Mouse (Mus musculus) heart, adult 2 months (tissue): Measurements from ENCODE around the gene Hes5. TPM values are rescaled to one million over a fixed set of nuclear protein-coding genes. Genes with fewer than 3 reads are reported as not detected.

Source experiments
- DNase-seq, 2 experiments: peaks; one replicate each; pipeline ENCODE4 v3.0.0; 2021
- H3K27ac ChIP-seq: fragments of 200-600 bp; 2 replicates; pipeline ENCODE4 v1.8.1; 2022
- H3K27me3 ChIP-seq: fragments of 200-500 bp; 2 replicates; pipeline ENCODE4 v1.6.1; 2012; ENCODE audit warnings: mild to moderate bottlenecking, low read length, inconsistent platforms, mixed read lengths; ENCODE audit not compliant: control insufficient read depth, insufficient read depth
- H3K36me3 ChIP-seq: fragments of 200-500 bp; 2 replicates; pipeline ENCODE4 v1.6.1; 2012; ENCODE audit warnings: low read length, inconsistent platforms; ENCODE audit not compliant: control insufficient read depth, insufficient read depth
- H3K4me1 ChIP-seq: fragments of 200-500 bp; 2 replicates; pipeline ENCODE4 v1.6.1; 2011; ENCODE audit warnings: low read length; ENCODE audit not compliant: control insufficient read depth, insufficient read depth
- H3K4me3 ChIP-seq: fragments of 200-600 bp; 2 replicates; pipeline ENCODE4 v1.8.1; 2022
- H3K79me2 ChIP-seq: fragments of 200-500 bp; replicated peaks from 2 replicates; pipeline ENCODE4 v1.6.1; 2012; ENCODE audit warnings: mild to moderate bottlenecking, inconsistent platforms, low read length, moderate library complexity, mixed read lengths; ENCODE audit not compliant: control insufficient read depth, insufficient read depth
- H3K9ac ChIP-seq: fragments of 200-500 bp; 2 replicates; pipeline ENCODE4 v1.6.1; 2012; ENCODE audit warnings: low read depth, mild to moderate bottlenecking, control low read depth, inconsistent platforms, low read length, mixed read lengths
- CTCF ChIP-seq: fragments of 200-600 bp; IDR thresholded peaks from 2 replicates; pipeline ENCODE4 v1.8.1; 2022; ENCODE audit warnings: antibody characterized with exemption, mild to moderate bottlenecking, moderate library complexity
- EP300 ChIP-seq: fragments of 200-500 bp; IDR thresholded peaks from 2 replicates; pipeline ENCODE4 v1.6.1; 2011; ENCODE audit warnings: low read depth, low read length, control low read depth; ENCODE audit not compliant: insufficient read depth
- POLR2A ChIP-seq: fragments of 200-500 bp; IDR thresholded peaks from 2 replicates; pipeline ENCODE4 v1.6.1; 2011; ENCODE audit warnings: mild to moderate bottlenecking, low read depth, low read length, control low read depth; ENCODE audit not compliant: insufficient read depth
- WGBS: fragments of 180-500 bp; shearing (Covaris S2); methylation state at CpG from one replicate; pipeline ENCODE4 v1.1.7; 2018; 5-methylcytosine and 5-hydroxymethylcytosine counted together
- intact Hi-C: fragments of 180-260 bp; cut with DNase I; formaldehyde crosslinking; loops from one replicate; pipeline ENCODE4 v1.15.1; 2025
- polyA plus RNA-seq: library from polyadenylated mRNA; depleted of rRNA; stranded (reverse); fragments of >200 nt; gene quantifications from 2 replicates; pipeline ENCODE4 v1.2.3, GENCODE M21; 2012
- total RNA-seq, 2 experiments: library from RNA; stranded (reverse); gene quantifications; 2 replicates each; pipeline ENCODE4 v1.2.3; 2021

Gene Hes5
- total and polyA plus RNA-seq, 3 experiments: 0.10 TPM; not detected in 2

- Histone ChIP-seq H3K4me3 (peak overlapping the region; percentile 65), H3K27ac (no peak overlapping the region), H3K4me1 (peaks cover 2% of the 10 kb centered on the region), H3K9ac (peak overlapping the region; percentile 10; the same call in 1 of the 2 replicates), H3K36me3 (no peaks in the 10 kb centered on the region), H3K79me2 (no peaks in the 10 kb centered on the region), H3K27me3 (peaks cover 12% of the 10 kb centered on the region)
- 39% methylated on average over 20 of the region's 20 CpGs for WGBS
- intact Hi-C loops: no loop called here
- DNase-seq: no peak
- TF ChIP-seq POLR2A (no peak), EP300 (no peak), CTCF (no peak)
These were observed 568 bp upstream of the Hes5 start for GRCm38 (mm10) chr4:154960021-154960689.

- TF ChIP-seq POLR2A (no peak), CTCF (peak; percentile 53), EP300 (no peak)
- peaks cover 11% of the 10 kb centered on the region for H3K4me1 ChIP-seq
- intact Hi-C loops: no loop called here
- 1% methylated on average over 42 of the region's 47 CpGs for WGBS
- no peaks in the 10 kb centered on the region for H3K79me2 ChIP-seq
- peak overlapping the region; percentile 47 for H3K9ac ChIP-seq
- DNase-seq: peak; percentile 64 to 67
- peak overlapping the region; percentile 65 for H3K4me3 ChIP-seq
- no peaks in the 10 kb centered on the region for H3K36me3 ChIP-seq
- H3K27me3 ChIP-seq: peaks cover 10% of the 10 kb centered on the region
- peak overlapping the region; percentile 2; the same call in 1 of the 2 replicates for H3K27ac ChIP-seq
These were observed 559 bp downstream of the Hes5 start for GRCm38 (mm10) chr4:154961226-154961738.

- Histone ChIP-seq H3K36me3 (no peaks in the 10 kb centered on the region), H3K27ac (no peak overlapping the region), H3K27me3 (peaks cover 10% of the 10 kb centered on the region), H3K4me3 (peak overlapping the region; percentile 65), H3K79me2 (no peaks in the 10 kb centered on the region), H3K9ac (no peak overlapping the region), H3K4me1 (peaks cover 13% of the 10 kb centered on the region)
- WGBS: 42% methylated on average over 13 of the region's 13 CpGs
- intact Hi-C loops: no loop called here
- TF ChIP-seq CTCF: no peak
- no peak for TF ChIP-seq EP300
- TF ChIP-seq POLR2A: no peak
- DNase-seq: peak; percentile 46 to 61
These were observed 1.2 kb downstream of the Hes5 start for GRCm38 (mm10) chr4:154961911-154962310.

- Histone ChIP-seq H3K4me3 (no peak overlapping the region), H3K4me1 (peaks cover 15% of the 10 kb centered on the region), H3K27ac (no peak overlapping the region), H3K9ac (no peak overlapping the region), H3K36me3 (no peaks in the 10 kb centered on the region), H3K79me2 (no peaks in the 10 kb centered on the region; the same call in 1 of the 2 replicates), H3K27me3 (peaks cover 9% of the 10 kb centered on the region)
- 98% methylated on average over 7 of the region's 7 CpGs for WGBS
- intact Hi-C loops: no loop called here
- TF ChIP-seq POLR2A (no peak), CTCF (no peak), EP300 (no peak)
- DNase-seq: no peak
These were observed 2.0 kb downstream of the Hes5 start for GRCm38 (mm10) chr4:154962683-154963082.

GRCm38 (mm10) chr4:154963190-154963836 lies 2.6 kb downstream of the Hes5 start:
- Histone ChIP-seq H3K9ac (0 out of 2 replicates have a peak overlapping the region, but pooled peaks have one; percentile 26), H3K27me3 (peaks cover 9% of the 10 kb centered on the region), H3K79me2 (no peaks in the 10 kb centered on the region; the same call in 1 of the 2 replicates), H3K36me3 (no peaks in the 10 kb centered on the region), H3K27ac (peak overlapping the region; percentile 97), H3K4me1 (peaks cover 17% of the 10 kb centered on the region), H3K4me3 (peak overlapping the region; percentile 84)
- TF ChIP-seq CTCF (no peak), EP300 (no peak), POLR2A (no peak)
- WGBS: 62% methylated on average over 11 of the region's 11 CpGs
- no peak for DNase-seq
- intact Hi-C loops: no loop called here
